Mouse (Mus musculus) kidney, postnatal 14 days (tissue): ENCODE data around the gene Rabep1.

Source experiments
- DNase-seq: peaks from one replicate; pipeline ENCODE4 v3.0.0; 2022; ENCODE audit warnings: mixed read lengths

The Rabep1 gene

GRCm38 (mm10) chr11:70844559-70845456, at the start of gene Rabep1:
Rabep1 (plus strand) TSS chr11:70844778.
- peak; percentile 97 for DNase-seq

GRCm38 (mm10) chr11:70802208-70802864, 42.2 kb upstream of the Rabep1 start:
- no peak for DNase-seq

GRCm38 (mm10) chr11:70802865-70803261, 41.7 kb upstream of the Rabep1 start:
- DNase-seq, result no peak

- no peak for DNase-seq
Observed at GRCm38 (mm10) chr11:70803711-70804200, 40.8 kb upstream of the Rabep1 start.

GRCm38 (mm10) chr11:70804395-70804794, 40.2 kb upstream of the Rabep1 start:
- DNase-seq, result no peak

- DNase-seq, result no peak
Observed at GRCm38 (mm10) chr11:70805641-70806175, 38.9 kb upstream of the Rabep1 start.

- DNase-seq, result no peak
Observed at GRCm38 (mm10) chr11:70806697-70807096, 37.9 kb upstream of the Rabep1 start.

GRCm38 (mm10) chr11:70807630-70808029, 36.9 kb upstream of the Rabep1 start:
- DNase-seq, result no peak

GRCm38 (mm10) chr11:70808101-70808500, 36.5 kb upstream of the Rabep1 start:
- no peak for DNase-seq

GRCm38 (mm10) chr11:70809011-70809410, 35.6 kb upstream of the Rabep1 start:
- DNase-seq, result no peak

- DNase-seq, result no peak
Observed at GRCm38 (mm10) chr11:70811041-70811440, 33.5 kb upstream of the Rabep1 start.

GRCm38 (mm10) chr11:70811471-70812240, 32.9 kb upstream of the Rabep1 start:
- DNase-seq, result no peak

GRCm38 (mm10) chr11:70812365-70812764, 32.2 kb upstream of the Rabep1 start, which contains the start of gene Scimp:
Scimp (minus strand) TSS chr11:70812586.
- no peak for DNase-seq

GRCm38 (mm10) chr11:70815071-70815470, 29.5 kb upstream of the Rabep1 start:
- no peak for DNase-seq

GRCm38 (mm10) chr11:70815498-70816078, 29.0 kb upstream of the Rabep1 start:
- DNase-seq, result peak; percentile 71

- peak; percentile 12 for DNase-seq
Observed at GRCm38 (mm10) chr11:70816770-70817169, 27.8 kb upstream of the Rabep1 start.

- no peak for DNase-seq
Observed at GRCm38 (mm10) chr11:70820120-70820519, 24.5 kb upstream of the Rabep1 start.

- peak; percentile 76 for DNase-seq
Observed at GRCm38 (mm10) chr11:70821728-70822591, 22.6 kb upstream of the Rabep1 start.

GRCm38 (mm10) chr11:70826207-70826606, 18.4 kb upstream of the Rabep1 start:
- DNase-seq, result no peak

- no peak for DNase-seq
Observed at GRCm38 (mm10) chr11:70828975-70829615, 15.5 kb upstream of the Rabep1 start.

- no peak for DNase-seq
Observed at GRCm38 (mm10) chr11:70831201-70831600, 13.4 kb upstream of the Rabep1 start.
